ENCODE assay signal across 8 mouse cellular contexts in genomic region chr7:141355626-141356326, GRCm38 (mm10). TPM values are rescaled to one million over a fixed set of nuclear protein-coding genes. Genes with fewer than 3 reads are reported as not detected.
DNase-seq lines count a peak whose midpoint lies in the region; TF ChIP-seq lines count a peak whose summit lies in the region.
"Had no signal": no experiment of that assay in that cellular context is flagged by ENCODE, and none has a peak within 500 bp of the region (broad histone marks: within the 10 kb centered on the region; RNA-seq: fewer than 3 reads in every experiment).

No protein-coding gene starts in this region.

- DNase-seq in kidney, postnatal 10 days, result peak; percentile 45
- no peak for DNase-seq in kidney, adult 18-20 months
- DNase-seq in MEL (ENCODE audit: low read depth, low spot score), result peak; percentile 45
- DNase-seq in layer of hippocampus, adult 9-11 months, result peak; percentile 58
- DNase-seq in urinary bladder, postnatal 36 days (ENCODE audit: low spot score in 2 of 2), result no peak
- DNase-seq in thymus, adult 18-20 months, result no peak

- TF ChIP-seq CTCF in E14TG2a.4 (conservative IDR thresholded peaks at IDR 0.05; ENCODE audit: low read length) (no peak; the same call in 1 of the 2 replicates), MEL (IDR thresholded peaks at IDR 0.05 in 2 of 3, conservative IDR thresholded peaks at IDR 0.05 in 1 of 3; ENCODE audit: control insufficient read depth in 1 of 3, insufficient read depth in 1 of 3, low read depth in 2 of 3, low read length in 3 of 3, poor library complexity in 1 of 3, severe bottlenecking in 1 of 3) (peak; percentile 28 to 43 (median 42); a peak in 5 of 6 replicates)

- no peaks in the 10 kb centered on the region for H3K79me2 ChIP-seq in MEL (ENCODE audit: control insufficient read depth, insufficient read depth, low read length, poor library complexity)

- H3K27me3 ChIP-seq in E14TG2a.4 (ENCODE audit: insufficient read depth, low read length) (peaks cover 32% of the 10 kb centered on the region), MEL (ENCODE audit: control insufficient read depth in 1 of 2, insufficient read depth in 2 of 2, low read length in 2 of 2) (peaks cover 6 to 18% of the 10 kb centered on the region in 2 experiments; a peak in 3 of 4 replicates)

- H3K4me3 ChIP-seq in E14TG2a.4 (replicated peaks; ENCODE audit: low read length) (peak overlapping the region; percentile 14; the same call in 1 of the 2 replicates), MEL (ENCODE audit: control insufficient read depth in 1 of 2, insufficient read depth in 1 of 2, low read depth in 2 of 2, low read length in 2 of 2) (peak overlapping the region in 1 of 2 experiments; percentile 23; a peak in 1 of 4 replicates)
- H3K4me3 ChIP-seq: limb, embryonic 13.5 days had no signal

- H3K9me3 ChIP-seq in E14TG2a.4 (ENCODE audit: low read length) (no peaks in the 10 kb centered on the region), MEL (replicated peaks; ENCODE audit: insufficient read depth, low read length) (no peaks in the 10 kb centered on the region)
- H3K9me3 ChIP-seq: limb, embryonic 13.5 days had no signal

- peaks cover 37% of the 10 kb centered on the region for H3K4me1 ChIP-seq in E14TG2a.4 (replicated peaks; ENCODE audit: low read depth, low read length)
- peaks cover 0 to 9% of the 10 kb centered on the region in 2 experiments; a peak in 3 of 4 replicates for H3K4me1 ChIP-seq in MEL (ENCODE audit: control insufficient read depth in 1 of 2, insufficient read depth in 2 of 2, low read length in 2 of 2)
- H3K4me1 ChIP-seq: limb, embryonic 13.5 days had no signal

- peak; percentile 13 for TF ChIP-seq RAD21 in MEL (IDR thresholded peaks at IDR 0.05; ENCODE audit: low read depth, low read length)

- TF ChIP-seq EP300 in MEL (IDR thresholded peaks at IDR 0.05; ENCODE audit: low read depth in 1 of 2, low read length in 2 of 2), result no peak

- H3K9ac ChIP-seq in MEL (ENCODE audit: control insufficient read depth, low read depth, low read length, poor library complexity, severe bottlenecking), result no peak overlapping the region
- H3K9ac ChIP-seq: limb, embryonic 13.5 days had no signal

- TF ChIP-seq POLR2A in MEL (IDR thresholded peaks at IDR 0.05; ENCODE audit: control insufficient read depth in 1 of 2, insufficient read depth in 1 of 2, low read depth in 1 of 2, low read length in 2 of 2, poor library complexity in 1 of 2), result no peak

- no peak overlapping the region for H3K27ac ChIP-seq in MEL (ENCODE audit: control insufficient read depth, low read depth, low read length)
- H3K27ac ChIP-seq: limb, embryonic 13.5 days had no signal

- H3K36me3 ChIP-seq in E14TG2a.4 (ENCODE audit: insufficient read depth, low read length), result no peaks in the 10 kb centered on the region
- H3K36me3 ChIP-seq in MEL (ENCODE audit: control insufficient read depth in 1 of 2, insufficient read depth in 2 of 2, low read length in 2 of 2), result no peaks in the 10 kb centered on the region
- H3K36me3 ChIP-seq: limb, embryonic 13.5 days had no signal

TF ChIP-seq in MEL, 35 proteins besides CTCF, POLR2A, EP300 and RAD21:
- TF ChIP-seq GABPA (IDR thresholded peaks at IDR 0.05; ENCODE audit: low read depth, low read length) (no peak), SMC3 (IDR thresholded peaks at IDR 0.05; ENCODE audit: low read depth, low read length) (peak; percentile 19; the same call in 1 of the 2 replicates)

RNA-seq across cellular contexts. Expression of gene Eps8l2, which starts 17.1 kb away (rescaled TPM):
- 0.46 TPM in 1 of 2 replicates, not detected in the other for total RNA-seq in MEL (2012; rRNA removed)
- under 1 TPM in 1 of 2 experiments, not detected in 1; 0.10 TPM for polyA plus RNA-seq in MEL (2012; ENCODE audit: insufficient read depth in 1 of 2, insufficient read length in 2 of 2, low read depth in 1 of 2, low replicate concordance in 2 of 2, missing spikeins in 1 of 2)

RNA-seq across cellular contexts. Expression of gene Tmem80, which starts 28.2 kb away (rescaled TPM):
- total RNA-seq in MEL (2012; rRNA removed), result 12.2 and 12.3 TPM in 2 replicates
- 10 to 100 TPM in 1 of 2 experiments, not detected in 1; 27.7 TPM for polyA plus RNA-seq in MEL (2012; ENCODE audit: insufficient read depth in 1 of 2, insufficient read length in 2 of 2, low read depth in 1 of 2, low replicate concordance in 2 of 2, missing spikeins in 1 of 2)

RNA-seq across cellular contexts. Expression of gene Deaf1, which starts 28.3 kb away (rescaled TPM):
- 9.8 and 13.2 TPM in 2 replicates for total RNA-seq in MEL (2012; rRNA removed)
- 10 to 100 TPM in 1 of 2 experiments, not detected in 1; 91.1 TPM for polyA plus RNA-seq in MEL (2012; ENCODE audit: insufficient read depth in 1 of 2, insufficient read length in 2 of 2, low read depth in 1 of 2, low replicate concordance in 2 of 2, missing spikeins in 1 of 2)

RNA-seq across cellular contexts. Expression of gene Taldo1, which starts 36.2 kb away (rescaled TPM):
- 415 and 498 TPM in 2 replicates for total RNA-seq in MEL (2012; rRNA removed)
- 100 to 1,000 TPM in 1 of 2 experiments, not detected in 1; 298 TPM for polyA plus RNA-seq in MEL (2012; ENCODE audit: insufficient read depth in 1 of 2, insufficient read length in 2 of 2, low read depth in 1 of 2, low replicate concordance in 2 of 2, missing spikeins in 1 of 2)

RNA-seq across cellular contexts. Expression of gene Gatd1, which starts 58.2 kb away (rescaled TPM):
- total RNA-seq in MEL (2012; rRNA removed), result 21.0 and 21.6 TPM in 2 replicates
- 10 to 100 TPM in 1 of 2 experiments, not detected in 1; 35.9 TPM for polyA plus RNA-seq in MEL (2012; ENCODE audit: insufficient read depth in 1 of 2, insufficient read length in 2 of 2, low read depth in 1 of 2, low replicate concordance in 2 of 2, missing spikeins in 1 of 2)

Comparison
In these comparisons a context has a peak if more than half of its experiments do, and no peak if none do; other contexts are left out.
1. DNase-seq: peak in kidney, postnatal 10 days (single experiment), MEL (single experiment) and layer of hippocampus, adult 9-11 months (single experiment); none in kidney, adult 18-20 months (single experiment), urinary bladder, postnatal 36 days (0 of 2) and thymus, adult 18-20 months (0 of 2).